Mouse (Mus musculus) stomach, embryonic 14.5 days (tissue): ENCODE data around the gene Cabcoco1. TPM values are rescaled to one million over a fixed set of nuclear protein-coding genes. Genes with fewer than 3 reads are reported as not detected.

Experiments used
- ATAC-seq: fragments of 200-750 bp; cut with Nextera tagmentation; 2 replicates; pipeline ENCODE4 v1.8.0; 2017; ENCODE audit warnings: low read depth, moderate TSS enrichment; ENCODE audit not compliant: insufficient number of reproducible peaks, insufficient read depth, low FRiP score
- H3K27ac ChIP-seq: fragments of 300-500 bp; sonication (generic); 2 replicates; pipeline ENCODE4 v1.5.1; 2014; ENCODE audit warnings: mild to moderate bottlenecking, low read length, moderate library complexity, mixed read lengths
- H3K27me3 ChIP-seq: fragments of 300-500 bp; sonication (generic); 2 replicates; pipeline ENCODE4 v1.6.1; 2014; ENCODE audit warnings: low read length, control low read depth, mixed read lengths; ENCODE audit not compliant: control insufficient read depth, insufficient read depth
- H3K36me3 ChIP-seq: fragments of 300-500 bp; sonication (generic); 2 replicates; pipeline ENCODE4 v1.6.1; 2014; ENCODE audit warnings: mild to moderate bottlenecking, control low read depth, low read length, moderate library complexity, mixed read lengths; ENCODE audit not compliant: control insufficient read depth, insufficient read depth
- H3K4me1 ChIP-seq: fragments of 300-500 bp; sonication (generic); 2 replicates; pipeline ENCODE4 v1.6.1; 2014; ENCODE audit warnings: low read length, control low read depth, mixed read lengths; ENCODE audit not compliant: control insufficient read depth, insufficient read depth
- H3K4me2 ChIP-seq: fragments of 300-500 bp; sonication (generic); replicated peaks from 2 replicates; pipeline ENCODE4 v1.6.1; 2014; ENCODE audit warnings: low read depth, low read length, control low read depth
- H3K4me3 ChIP-seq: fragments of 300-500 bp; sonication (generic); 2 replicates; pipeline ENCODE4 v1.5.1; 2014; ENCODE audit warnings: low read depth, low read length, control low read depth
- H3K9ac ChIP-seq: fragments of 300-500 bp; sonication (generic); replicated peaks from 2 replicates; pipeline ENCODE4 v1.6.1; 2014; ENCODE audit warnings: low read depth, mild to moderate bottlenecking, control low read depth, low read length, moderate library complexity, mixed read lengths
- H3K9me3 ChIP-seq: fragments of 300-500 bp; sonication (generic); 2 replicates; pipeline ENCODE4 v1.6.1; 2016; ENCODE audit warnings: low read depth, low read length, control low read depth; ENCODE audit not compliant: control insufficient read depth
- WGBS: fragments of 180-500 bp; shearing (Covaris S2); extraction: QIAGEN DNeasy Blood & Tissue Kit; methylation state at CpG from one replicate; pipeline ENCODE4 v1.1.7; 2014; 5-methylcytosine and 5-hydroxymethylcytosine counted together
- polyA plus RNA-seq: library from polyadenylated mRNA; unstranded; fragments of >200 nt; fragmentation: Nextera tagmentation; extraction: Ambion mirVana; gene quantifications from 2 replicates; pipeline ENCODE4 v1.2.1, GENCODE M21; 2014

Cabcoco1 gene
- polyA plus RNA-seq, 1 experiment from 2014 or later: 2.0 TPM

DNA sequence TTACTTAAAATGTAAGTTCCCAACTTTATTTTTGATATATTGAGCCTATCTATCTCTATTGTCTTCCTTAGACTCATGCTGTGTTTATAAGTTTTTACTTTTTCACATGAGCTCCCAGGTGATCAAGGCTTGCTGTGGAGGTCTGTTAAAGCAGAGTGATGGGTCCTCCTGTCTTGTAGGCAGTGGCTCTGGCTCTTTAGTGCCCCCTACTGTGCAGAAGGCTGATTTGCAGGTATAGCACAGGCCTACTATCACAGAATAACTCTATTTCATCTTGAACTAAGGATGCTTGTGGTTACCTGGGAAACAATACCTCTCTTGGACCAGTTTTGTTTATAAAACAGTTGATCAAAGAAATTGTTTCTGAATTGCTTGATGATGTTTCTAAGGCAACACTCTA is 87.2 kb downstream of the Cabcoco1 start:
- H3K9ac ChIP-seq: no peak overlapping the region

GRCm38 (mm10) chr10:68446797-68447125 is 94.9 kb downstream of the Cabcoco1 start:
- no peaks in the 10 kb centered on the region for H3K27me3 ChIP-seq
- H3K4me3 ChIP-seq: no peak overlapping the region
- WGBS: 6% methylated on average over 5 of the region's 5 CpGs
- H3K4me1 ChIP-seq: peaks cover 20% of the 10 kb centered on the region
- no peak overlapping the region for H3K9ac ChIP-seq
- H3K36me3 ChIP-seq: no peaks in the 10 kb centered on the region
- H3K4me2 ChIP-seq: no peak overlapping the region
- H3K9me3 ChIP-seq: no peaks in the 10 kb centered on the region
- peak; percentile 81 for ATAC-seq
- peak overlapping the region; percentile 90 for H3K27ac ChIP-seq

More for the DNA sequence above, 87.2 kb downstream of the Cabcoco1 start:
- H3K9me3 ChIP-seq: peaks cover 5% of the 10 kb centered on the region; the same call in 1 of the 2 replicates
- no peak overlapping the region for H3K27ac ChIP-seq
- ATAC-seq: no peak
- no peak overlapping the region for H3K4me2 ChIP-seq
- H3K27me3 ChIP-seq: no peaks in the 10 kb centered on the region
- no peak overlapping the region for H3K4me3 ChIP-seq
- no peaks in the 10 kb centered on the region for H3K36me3 ChIP-seq
- H3K4me1 ChIP-seq: no peaks in the 10 kb centered on the region

GRCm38 (mm10) chr10:68445876-68446796 is 95.6 kb downstream of the Cabcoco1 start:
- WGBS: 16% methylated on average over 15 of the region's 15 CpGs
- Histone ChIP-seq H3K9ac (no peak overlapping the region), H3K4me1 (peaks cover 20% of the 10 kb centered on the region), H3K9me3 (no peaks in the 10 kb centered on the region), H3K4me2 (peak overlapping the region; percentile 18; the same call in 1 of the 2 replicates), H3K4me3 (no peak overlapping the region), H3K27me3 (no peaks in the 10 kb centered on the region), H3K27ac (peak overlapping the region; percentile 90), H3K36me3 (no peaks in the 10 kb centered on the region)
- no peak for ATAC-seq

DNA sequence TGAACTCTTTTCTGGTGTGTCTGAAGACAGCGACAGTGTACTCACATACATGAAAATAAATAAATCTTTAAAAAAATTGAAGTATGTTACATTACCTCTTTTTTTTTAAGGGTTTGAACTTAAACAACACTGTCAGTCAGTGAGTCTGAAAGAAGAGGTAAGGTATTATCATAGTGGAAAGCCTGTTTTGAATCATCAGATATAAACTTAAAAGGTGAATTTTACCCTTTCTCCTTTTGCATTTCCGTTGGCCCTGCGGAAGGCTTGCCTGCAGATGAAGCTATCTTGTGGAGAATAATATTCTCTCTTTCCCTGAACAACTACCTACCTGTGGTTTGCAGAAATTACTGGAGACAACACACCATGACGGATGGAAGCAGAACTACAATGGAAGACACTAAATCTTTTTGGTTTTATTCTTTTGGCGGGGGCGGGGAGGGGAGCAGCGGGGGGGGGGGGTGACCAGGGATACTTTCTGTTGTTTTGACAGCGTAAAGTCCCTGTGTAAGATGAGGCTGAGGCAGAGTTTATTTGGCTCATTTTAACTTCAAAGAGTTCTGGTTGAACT is 96.4 kb downstream of the Cabcoco1 start:
- WGBS: 50% methylated on average over 8 of the region's 8 CpGs
- Histone ChIP-seq H3K4me1 (peaks cover 20% of the 10 kb centered on the region), H3K27me3 (no peaks in the 10 kb centered on the region), H3K36me3 (no peaks in the 10 kb centered on the region), H3K4me2 (peak overlapping the region; percentile 18; the same call in 1 of the 2 replicates), H3K9ac (no peak overlapping the region), H3K4me3 (no peak overlapping the region), H3K9me3 (no peaks in the 10 kb centered on the region), H3K27ac (peak overlapping the region; percentile 90)
- no peak for ATAC-seq

DNA sequence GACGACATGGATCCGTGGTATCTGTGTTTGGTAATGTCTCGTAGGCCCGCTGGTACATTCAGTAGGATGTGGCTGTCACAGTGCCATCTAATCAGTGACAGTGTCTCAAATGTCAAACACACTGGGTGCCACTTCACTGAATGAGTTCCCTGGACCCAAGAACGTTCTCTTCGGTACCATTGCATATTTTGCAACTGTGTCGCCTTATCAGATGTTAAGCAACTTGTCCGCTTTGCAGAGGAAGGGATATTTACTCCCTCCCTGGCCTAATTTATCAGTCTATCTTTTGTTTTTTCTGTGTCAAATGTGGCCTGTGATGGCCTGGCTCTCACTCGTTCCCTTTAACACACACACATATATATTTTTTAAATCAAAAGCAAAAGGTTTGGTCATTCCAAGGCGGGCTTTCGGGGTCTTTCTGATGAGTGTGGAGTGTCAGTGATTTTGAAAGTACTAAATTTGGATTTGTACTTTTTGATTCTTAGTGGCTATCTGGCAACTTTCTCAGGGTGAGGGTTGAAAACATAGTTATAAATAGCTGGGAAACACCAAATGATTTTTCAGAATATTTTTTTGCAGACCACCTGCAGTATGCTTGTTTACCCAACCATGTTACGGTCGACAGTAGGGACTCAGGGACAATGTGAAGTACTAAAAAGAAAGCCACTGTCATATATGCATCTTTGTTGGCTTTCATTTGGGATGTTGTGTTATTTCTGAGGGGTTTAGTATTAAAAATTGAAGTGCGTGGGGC is 97.2 kb downstream of the Cabcoco1 start:
- no peak for ATAC-seq
- no peak overlapping the region for H3K9ac ChIP-seq
- no peaks in the 10 kb centered on the region for H3K27me3 ChIP-seq
- no peak overlapping the region for H3K4me3 ChIP-seq
- H3K27ac ChIP-seq: no peak overlapping the region
- 84% methylated on average over 14 of the region's 14 CpGs for WGBS
- peaks cover 20% of the 10 kb centered on the region for H3K4me1 ChIP-seq
- no peak overlapping the region for H3K4me2 ChIP-seq
- H3K9me3 ChIP-seq: no peaks in the 10 kb centered on the region
- H3K36me3 ChIP-seq: no peaks in the 10 kb centered on the region

DNA sequence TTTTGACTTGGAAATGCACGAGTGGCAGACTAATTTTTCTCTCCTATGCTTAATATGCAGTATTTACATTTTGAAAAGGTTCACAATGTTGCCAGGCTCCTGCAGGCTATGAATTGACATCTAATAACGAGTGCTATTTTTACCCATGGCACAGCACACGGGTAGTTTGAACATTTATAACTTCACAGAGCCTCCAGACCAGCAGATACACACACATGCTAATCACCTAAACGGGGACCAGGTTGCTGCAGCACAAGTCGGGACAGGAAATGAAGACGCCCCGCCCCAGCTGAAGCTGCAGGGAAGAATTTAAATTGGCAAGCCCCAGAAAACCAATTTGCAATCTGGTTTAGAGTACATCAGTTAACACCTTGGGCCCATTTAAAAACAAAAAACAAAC is 98.6 kb downstream of the Cabcoco1 start:
- Histone ChIP-seq H3K27me3 (no peaks in the 10 kb centered on the region), H3K27ac (no peak overlapping the region), H3K9ac (no peak overlapping the region), H3K4me2 (no peak overlapping the region), H3K9me3 (no peaks in the 10 kb centered on the region), H3K36me3 (no peaks in the 10 kb centered on the region), H3K4me3 (no peak overlapping the region), H3K4me1 (peaks cover 20% of the 10 kb centered on the region)
- 13% methylated on average over 7 of the region's 7 CpGs for WGBS
- ATAC-seq: no peak

- Histone ChIP-seq H3K4me2 (no peak overlapping the region), H3K9ac (no peak overlapping the region), H3K36me3 (no peaks in the 10 kb centered on the region), H3K9me3 (no peaks in the 10 kb centered on the region), H3K4me1 (peaks cover 20% of the 10 kb centered on the region), H3K27ac (no peak overlapping the region), H3K4me3 (no peak overlapping the region), H3K27me3 (no peaks in the 10 kb centered on the region)
- no peak for ATAC-seq
- WGBS: 19% methylated on average over 3 of the region's 3 CpGs
These were observed 99.0 kb downstream of the Cabcoco1 start for GRCm38 (mm10) chr10:68442713-68443112.

GRCm38 (mm10) chr10:68441931-68442662 is 99.6 kb downstream of the Cabcoco1 start:
- 66% methylated on average over 10 of the region's 10 CpGs for WGBS
- H3K9me3 ChIP-seq: no peaks in the 10 kb centered on the region
- H3K4me3 ChIP-seq: no peak overlapping the region
- no peak overlapping the region for H3K9ac ChIP-seq
- no peaks in the 10 kb centered on the region for H3K36me3 ChIP-seq
- no peaks in the 10 kb centered on the region for H3K27me3 ChIP-seq
- no peak overlapping the region for H3K27ac ChIP-seq
- peaks cover 20% of the 10 kb centered on the region for H3K4me1 ChIP-seq
- H3K4me2 ChIP-seq: no peak overlapping the region
- no peak for ATAC-seq
